Mouse (Mus musculus) embryo, embryonic 10.5 days (tissue): ENCODE data around the gene Zc3h8.

Source experiments
- DNase-seq: peaks from one replicate; pipeline ENCODE4 v3.0.0-alpha.2; 2015; ENCODE audit warnings: low spot score

Gene Zc3h8

GRCm38 (mm10) chr2:128890661-128891335 is 53.1 kb downstream of the Zc3h8 start:
- peak; percentile 7 for DNase-seq

GRCm38 (mm10) chr2:128887866-128888550 is 55.9 kb downstream of the Zc3h8 start:
- no peak for DNase-seq

- no peak for DNase-seq
These were observed 58.6 kb downstream of the Zc3h8 start for GRCm38 (mm10) chr2:128885225-128885811.

- DNase-seq, result peak; percentile 37
These were observed 62.6 kb downstream of the Zc3h8 start for GRCm38 (mm10) chr2:128881236-128881635.
